Mouse (Mus musculus) kidney, postnatal 0 days (tissue): Measurements from ENCODE around the gene Gm11634. TPM values are rescaled to one million over a fixed set of nuclear protein-coding genes. Genes with fewer than 3 reads are reported as not detected.

Experiments used
- ATAC-seq: fragments of 200-750 bp; cut with Nextera tagmentation; replicated peaks from 2 replicates; pipeline ENCODE4 v1.8.0; 2017; ENCODE audit warnings: low read depth, moderate number of reproducible peaks, moderate TSS enrichment, moderate library complexity; ENCODE audit not compliant: low FRiP score
- DNase-seq: peaks from one replicate; pipeline ENCODE4 v3.0.0-alpha.2; 2016; ENCODE audit warnings: low spot score
- H3K27ac ChIP-seq: fragments of 300-500 bp; sonication (generic); 2 replicates; pipeline ENCODE4 v1.5.1; 2014; ENCODE audit warnings: mild to moderate bottlenecking
- H3K27me3 ChIP-seq: fragments of 300-500 bp; sonication (generic); 2 replicates; pipeline ENCODE4 v1.6.1; 2014; ENCODE audit warnings: low read length, mixed read lengths; ENCODE audit not compliant: insufficient read depth
- H3K36me3 ChIP-seq: fragments of 300-500 bp; sonication (generic); 2 replicates; pipeline ENCODE4 v1.6.1; 2014; ENCODE audit warnings: low read length, mixed read lengths; ENCODE audit not compliant: insufficient read depth
- H3K4me1 ChIP-seq: fragments of 300-500 bp; sonication (generic); replicated peaks from 2 replicates; pipeline ENCODE4 v1.6.1; 2014; ENCODE audit warnings: antibody characterized with exemption, low read length, mixed read lengths; ENCODE audit not compliant: insufficient read depth
- H3K4me2 ChIP-seq: fragments of 300-500 bp; sonication (generic); 2 replicates; pipeline ENCODE4 v1.6.1; 2014; ENCODE audit warnings: mild to moderate bottlenecking, low read length, moderate library complexity, mixed read lengths
- H3K4me3 ChIP-seq: fragments of 300-500 bp; sonication (generic); replicated peaks from 2 replicates; pipeline ENCODE4 v1.5.1; 2014; ENCODE audit warnings: low read depth, low read length
- H3K9ac ChIP-seq: fragments of 300-500 bp; sonication (generic); 2 replicates; pipeline ENCODE4 v1.6.1; 2014; ENCODE audit warnings: low read depth, low read length
- H3K9me3 ChIP-seq: fragments of 300-500 bp; sonication (generic); replicated peaks from 2 replicates; pipeline ENCODE4 v1.6.1; 2016; ENCODE audit warnings: low read length, inconsistent platforms, mixed read lengths
- CTCF ChIP-seq: IDR thresholded peaks from 2 replicates; pipeline ENCODE4 v1.5.1; 2016; ENCODE audit warnings: antibody characterized with exemption, low read depth, mild to moderate bottlenecking, moderate library complexity
- WGBS: fragments of 180-500 bp; shearing (Covaris S2); extraction: QIAGEN DNeasy Blood & Tissue Kit; methylation state at CpG from one replicate; pipeline ENCODE4 v1.1.7; 2014; 5-methylcytosine and 5-hydroxymethylcytosine counted together
- polyA plus RNA-seq: library from polyadenylated mRNA; unstranded; fragments of >200 nt; fragmentation: Nextera tagmentation; extraction: Ambion mirVana; gene quantifications from 2 replicates; pipeline ENCODE4 v1.2.1, GENCODE M21; 2015

Gene Gm11634
- polyA plus RNA-seq, 1 experiment from 2014 or later = 0.37 TPM

DNA sequence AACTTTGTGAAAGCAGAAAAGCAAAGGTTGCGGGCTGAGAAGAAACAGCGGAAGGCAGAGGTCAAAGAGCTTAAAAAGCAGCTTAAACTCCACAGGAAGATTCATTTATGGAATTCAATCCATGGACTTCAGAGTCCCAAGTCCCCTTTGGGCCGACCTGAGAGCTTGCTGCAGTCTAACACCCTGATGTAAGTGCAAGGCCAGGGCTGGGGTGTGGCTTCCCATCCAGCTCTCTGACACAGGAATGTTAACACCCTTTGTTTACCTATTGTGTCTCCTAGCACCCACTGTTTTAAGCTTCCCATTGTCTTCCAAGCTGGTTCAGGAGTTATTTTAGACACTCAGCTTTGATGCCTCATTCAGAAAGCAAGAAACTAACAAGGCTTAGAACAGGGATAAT is 30.6 kb downstream of the Gm11634 start:
- Histone ChIP-seq H3K9me3 (no peaks in the 10 kb centered on the region), H3K9ac (no peak overlapping the region), H3K27me3 (no peaks in the 10 kb centered on the region), H3K4me3 (no peak overlapping the region), H3K36me3 (peaks cover 79% of the 10 kb centered on the region), H3K4me2 (no peak overlapping the region), H3K4me1 (no peaks in the 10 kb centered on the region), H3K27ac (no peak overlapping the region)
- TF ChIP-seq CTCF = no peak
- 84% methylated on average over 3 of the region's 3 CpGs for WGBS
- DNase-seq (no peak), ATAC-seq (no peak)

- Histone ChIP-seq H3K9me3 (no peaks in the 10 kb centered on the region), H3K27me3 (no peaks in the 10 kb centered on the region), H3K4me1 (no peaks in the 10 kb centered on the region), H3K9ac (no peak overlapping the region), H3K4me2 (no peak overlapping the region), H3K4me3 (no peak overlapping the region), H3K27ac (no peak overlapping the region), H3K36me3 (peaks cover 59% of the 10 kb centered on the region)
- WGBS = 32% methylated on average over 5 of the region's 5 CpGs
- ATAC-seq (0 out of 2 replicates have a peak, but pooled peaks have one; percentile 43), DNase-seq (peak; percentile 81)
- peak; percentile 92 for TF ChIP-seq CTCF
These were observed 36.7 kb downstream of the Gm11634 start for GRCm38 (mm10) chr11:101562391-101562790.

DNA sequence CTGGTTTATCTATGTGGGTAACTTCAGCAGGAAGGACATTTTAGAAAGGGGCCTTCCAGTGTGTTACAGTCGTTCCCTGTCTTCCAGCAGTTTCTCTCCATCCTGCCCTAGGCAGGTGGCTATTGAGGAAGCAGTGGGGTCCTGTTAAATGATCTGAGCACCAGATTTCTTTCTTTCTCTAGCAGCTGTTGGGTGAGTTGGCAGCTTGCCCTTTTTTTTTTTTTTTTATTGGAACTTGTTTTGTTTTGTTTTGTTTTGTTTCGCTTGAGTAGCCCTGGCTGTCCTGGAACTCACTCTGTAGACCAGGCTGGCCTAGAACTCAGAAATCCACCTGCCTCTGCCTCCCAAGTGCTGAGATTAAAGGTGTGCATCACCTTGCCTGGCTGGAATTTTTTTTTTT is 42.1 kb downstream of the Gm11634 start:
- H3K4me1 ChIP-seq = peaks cover 6% of the 10 kb centered on the region; the same call in 1 of the 2 replicates
- no peak overlapping the region for H3K4me2 ChIP-seq
- H3K27ac ChIP-seq = 0 out of 2 replicates have a peak overlapping the region, but pooled peaks have one; percentile 34
- H3K9ac ChIP-seq = no peak overlapping the region
- no peak overlapping the region for H3K4me3 ChIP-seq
- no peak for TF ChIP-seq CTCF
- WGBS = 49% methylated on average over 2 of the region's 2 CpGs
- DNase-seq (no peak), ATAC-seq (no peak)
- H3K9me3 ChIP-seq = no peaks in the 10 kb centered on the region
- H3K36me3 ChIP-seq = peaks cover 35% of the 10 kb centered on the region; the same call in 1 of the 2 replicates
- H3K27me3 ChIP-seq = no peaks in the 10 kb centered on the region

DNA sequence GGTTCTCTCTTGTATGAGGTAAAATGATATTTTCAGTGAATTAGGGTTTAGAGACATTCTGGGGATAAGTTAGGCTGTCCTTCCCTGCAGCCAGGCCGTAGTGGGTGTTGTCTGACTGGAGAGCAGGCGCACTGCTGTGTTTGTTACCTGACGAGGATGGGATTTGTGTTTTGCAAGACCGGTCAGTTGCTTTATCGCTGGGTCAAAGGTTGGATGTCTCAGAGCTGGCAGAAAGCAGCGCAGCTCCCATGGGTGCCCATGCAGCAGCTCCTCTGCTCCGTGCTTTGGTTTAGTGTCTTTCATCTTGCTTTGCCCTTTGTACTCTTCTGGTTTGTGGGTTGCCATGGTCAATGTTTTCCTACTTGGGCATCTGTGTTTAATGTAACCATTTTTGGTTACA is 42.5 kb downstream of the Gm11634 start:
- H3K27me3 ChIP-seq = no peaks in the 10 kb centered on the region
- no peak overlapping the region for H3K4me3 ChIP-seq
- ATAC-seq = no peak
- peaks cover 32% of the 10 kb centered on the region; the same call in 1 of the 2 replicates for H3K36me3 ChIP-seq
- peaks cover 6% of the 10 kb centered on the region; the same call in 1 of the 2 replicates for H3K4me1 ChIP-seq
- no peak for DNase-seq
- TF ChIP-seq CTCF = no peak
- no peaks in the 10 kb centered on the region for H3K9me3 ChIP-seq
- 87% methylated on average over 7 of the region's 7 CpGs for WGBS
- no peak overlapping the region for H3K9ac ChIP-seq
- 0 out of 2 replicates have a peak overlapping the region, but pooled peaks have one; percentile 34 for H3K27ac ChIP-seq
- H3K4me2 ChIP-seq = no peak overlapping the region

DNA sequence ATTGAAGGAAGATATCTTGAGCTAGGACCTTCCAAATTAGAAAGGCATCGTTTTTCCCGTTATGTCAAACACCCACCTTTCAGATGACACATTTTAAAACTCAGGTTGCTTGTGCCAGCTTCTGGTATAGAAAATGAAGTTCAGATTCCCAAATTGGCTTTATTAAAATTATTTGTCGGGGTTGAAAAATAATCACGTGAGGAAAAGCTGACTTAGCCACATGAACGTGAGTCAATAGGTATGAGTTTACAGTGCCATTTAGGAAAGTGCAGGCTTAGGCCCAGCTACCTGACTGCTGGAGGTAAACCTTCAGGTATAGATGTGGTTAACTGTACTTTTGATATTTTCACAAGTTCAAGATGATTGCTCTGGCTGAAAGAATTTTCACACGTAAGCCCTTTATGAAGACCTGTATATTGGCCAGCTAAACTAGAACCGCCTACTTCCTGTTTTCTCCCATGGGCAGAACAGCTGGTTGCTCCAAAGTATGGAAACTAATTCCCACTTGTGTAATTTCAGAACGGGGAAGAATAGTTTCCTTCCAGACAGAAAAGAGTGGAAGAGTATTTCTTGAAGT is 45.6 kb downstream of the Gm11634 start:
- Histone ChIP-seq H3K4me2 (peak overlapping the region; percentile 67), H3K27ac (peak overlapping the region; percentile 97), H3K9me3 (no peaks in the 10 kb centered on the region), H3K9ac (peak overlapping the region; percentile 81), H3K27me3 (no peaks in the 10 kb centered on the region), H3K4me1 (peaks cover 16% of the 10 kb centered on the region), H3K4me3 (peak overlapping the region; percentile 77), H3K36me3 (0 out of 2 replicates have a peak, but pooled peaks cover 9% of the 10 kb centered on the region)
- ATAC-seq = no peak
- WGBS = 7% methylated on average over 8 of the region's 8 CpGs
- peak; percentile 72 for DNase-seq
- no peak for TF ChIP-seq CTCF

DNA sequence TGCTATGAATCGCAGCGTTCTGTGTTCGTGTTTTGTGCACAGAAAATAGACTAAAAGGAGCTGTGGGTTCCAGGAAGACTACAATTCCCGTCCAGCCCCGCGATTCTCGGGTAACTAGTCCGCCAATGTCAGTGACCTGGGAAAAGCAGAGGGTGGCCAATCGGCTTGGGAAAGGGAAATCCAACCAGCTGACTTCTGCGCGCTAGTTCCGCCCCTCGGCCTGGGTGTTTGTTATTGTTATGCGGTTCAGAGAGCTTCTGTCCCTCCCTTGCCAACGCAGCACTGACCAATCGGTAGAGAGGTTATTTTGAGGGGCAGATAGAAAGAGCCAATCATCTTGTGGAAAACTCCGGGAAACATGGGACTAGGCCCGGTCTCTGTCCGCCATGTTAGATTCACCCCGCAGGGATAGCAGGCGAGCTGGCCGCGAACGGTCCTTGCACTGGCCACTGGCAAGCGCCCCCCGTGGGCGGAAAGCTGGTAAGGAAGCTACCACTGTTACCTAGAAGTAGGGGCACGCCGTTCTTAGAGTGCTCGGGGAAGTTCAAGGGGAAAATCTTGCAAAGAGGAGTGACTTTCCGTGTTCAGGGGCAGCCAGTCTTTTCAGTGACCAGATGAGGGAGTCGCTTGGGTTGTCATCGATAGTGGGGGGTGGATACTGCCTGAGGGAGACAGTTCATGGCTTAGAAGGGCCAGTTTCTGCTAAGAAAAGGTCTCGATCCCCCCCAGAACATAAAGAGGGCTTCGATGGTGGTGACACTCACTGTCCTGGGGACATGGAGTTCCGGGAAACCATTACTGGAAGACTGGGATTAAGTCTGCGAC is 46.4 kb downstream of the Gm11634 start:
- peak overlapping the region; percentile 81 for H3K9ac ChIP-seq
- TF ChIP-seq CTCF = peak; percentile 57
- peak overlapping the region; percentile 67 for H3K4me2 ChIP-seq
- peaks cover 16% of the 10 kb centered on the region for H3K4me1 ChIP-seq
- H3K27me3 ChIP-seq = no peaks in the 10 kb centered on the region
- DNase-seq (peak; percentile 100), ATAC-seq (peak; percentile 97)
- under 1% methylated on average over 37 of the region's 37 CpGs for WGBS
- H3K4me3 ChIP-seq = peak overlapping the region; percentile 77
- H3K27ac ChIP-seq = peak overlapping the region; percentile 97
- no peaks in the 10 kb centered on the region for H3K9me3 ChIP-seq
- H3K36me3 ChIP-seq = 0 out of 2 replicates have a peak, but pooled peaks cover 5% of the 10 kb centered on the region
